Mouse (Mus musculus) cortical plate, adult 2 months (tissue): ENCODE results near the gene Epc2. TPM values are rescaled to one million over a fixed set of nuclear protein-coding genes. Genes with fewer than 3 reads are reported as not detected.

Source experiments
- H3K27ac ChIP-seq: fragments of 200-500 bp; 2 replicates; pipeline ENCODE4 v1.5.1; 2012; ENCODE audit warnings: low read length, control low read depth, inconsistent platforms; ENCODE audit not compliant: insufficient read depth
- H3K4me1 ChIP-seq: fragments of 200-500 bp; 2 replicates; pipeline ENCODE4 v1.6.1; 2011; ENCODE audit warnings: low read length; ENCODE audit not compliant: control insufficient read depth, insufficient read depth
- H3K4me3 ChIP-seq: fragments of 200-500 bp; 2 replicates; pipeline ENCODE4 v1.5.1; 2011; ENCODE audit warnings: mild to moderate bottlenecking, low read length, control low read depth; ENCODE audit not compliant: insufficient read depth
- CTCF ChIP-seq: fragments of 200-500 bp; IDR thresholded peaks from 2 replicates; pipeline ENCODE4 v1.5.1; 2011; ENCODE audit warnings: mild to moderate bottlenecking, control low read depth, low read length; ENCODE audit not compliant: insufficient read depth; ENCODE audit errors: extremely low read depth
- POLR2A ChIP-seq: fragments of 200-500 bp; IDR thresholded peaks from 2 replicates; pipeline ENCODE4 v1.6.1; 2011; ENCODE audit warnings: mild to moderate bottlenecking, low read length, control low read depth; ENCODE audit not compliant: insufficient read depth; ENCODE audit errors: extremely low read depth
- polyA plus RNA-seq: library from polyadenylated mRNA; depleted of rRNA; stranded (reverse); fragments of >200 nt; gene quantifications from 2 replicates; pipeline ENCODE4 v1.2.3, GENCODE M21; 2012

Gene Epc2
- polyA plus RNA-seq, 1 experiment = 24.3 TPM

- peaks cover 9% of the 10 kb centered on the region for H3K4me1 ChIP-seq
- TF ChIP-seq POLR2A = no peak
- no peak for TF ChIP-seq CTCF
- no peak overlapping the region for H3K27ac ChIP-seq
Measured at GRCm38 (mm10) chr2:49520409-49520808, 69.1 kb downstream of the Epc2 start.

GRCm38 (mm10) chr2:49520989-49521388, 69.7 kb downstream of the Epc2 start:
- Histone ChIP-seq H3K27ac (no peak overlapping the region), H3K4me3 (no peak overlapping the region), H3K4me1 (peaks cover 9% of the 10 kb centered on the region)
- TF ChIP-seq POLR2A (no peak), CTCF (no peak)

More at GRCm38 (mm10) chr2:49520409-49520808, 69.1 kb downstream of the Epc2 start:
- H3K4me3 ChIP-seq = no peak overlapping the region

GRCm38 (mm10) chr2:49521564-49521963, 70.3 kb downstream of the Epc2 start:
- H3K4me3 ChIP-seq = no peak overlapping the region
- H3K4me1 ChIP-seq = peaks cover 9% of the 10 kb centered on the region
- no peak overlapping the region for H3K27ac ChIP-seq
- TF ChIP-seq POLR2A (no peak), CTCF (no peak)

GRCm38 (mm10) chr2:49522578-49522977, 71.3 kb downstream of the Epc2 start:
- no peak overlapping the region for H3K27ac ChIP-seq
- H3K4me1 ChIP-seq = peaks cover 9% of the 10 kb centered on the region
- no peak overlapping the region for H3K4me3 ChIP-seq
- TF ChIP-seq POLR2A (no peak), CTCF (no peak)

GRCm38 (mm10) chr2:49537147-49537546, 85.9 kb downstream of the Epc2 start:
- no peak for TF ChIP-seq POLR2A
- no peak for TF ChIP-seq CTCF
- Histone ChIP-seq H3K4me3 (no peak overlapping the region), H3K4me1 (peaks cover 3% of the 10 kb centered on the region; the same call in 1 of the 2 replicates), H3K27ac (no peak overlapping the region)

GRCm38 (mm10) chr2:49538056-49538455, 86.8 kb downstream of the Epc2 start:
- TF ChIP-seq CTCF (no peak), POLR2A (no peak)
- H3K4me3 ChIP-seq = no peak overlapping the region
- no peak overlapping the region for H3K27ac ChIP-seq
- peaks cover 3% of the 10 kb centered on the region; the same call in 1 of the 2 replicates for H3K4me1 ChIP-seq

- TF ChIP-seq CTCF (no peak), POLR2A (no peak)
- no peak overlapping the region for H3K27ac ChIP-seq
- H3K4me1 ChIP-seq = peaks cover 3% of the 10 kb centered on the region; the same call in 1 of the 2 replicates
- no peak overlapping the region for H3K4me3 ChIP-seq
Measured at GRCm38 (mm10) chr2:49539745-49540144, 88.5 kb downstream of the Epc2 start.

- TF ChIP-seq POLR2A (no peak), CTCF (no peak)
- Histone ChIP-seq H3K27ac (no peak overlapping the region), H3K4me1 (no peaks in the 10 kb centered on the region; the same call in 1 of the 2 replicates), H3K4me3 (no peak overlapping the region)
Measured at GRCm38 (mm10) chr2:49547813-49548212, 96.5 kb downstream of the Epc2 start.

GRCm38 (mm10) chr2:49548492-49548891, 97.2 kb downstream of the Epc2 start:
- Histone ChIP-seq H3K27ac (no peak overlapping the region), H3K4me1 (no peaks in the 10 kb centered on the region; the same call in 1 of the 2 replicates), H3K4me3 (no peak overlapping the region)
- TF ChIP-seq CTCF (no peak), POLR2A (no peak)

- TF ChIP-seq POLR2A (no peak), CTCF (no peak)
- Histone ChIP-seq H3K4me1 (no peaks in the 10 kb centered on the region; the same call in 1 of the 2 replicates), H3K4me3 (no peak overlapping the region), H3K27ac (no peak overlapping the region)
Measured at GRCm38 (mm10) chr2:49553096-49553495, 101.8 kb downstream of the Epc2 start.

GRCm38 (mm10) chr2:49557339-49557738, 106.1 kb downstream of the Epc2 start:
- H3K27ac ChIP-seq = no peak overlapping the region
- H3K4me1 ChIP-seq = no peaks in the 10 kb centered on the region
- TF ChIP-seq CTCF = no peak
- TF ChIP-seq POLR2A = no peak
- no peak overlapping the region for H3K4me3 ChIP-seq
